Mouse (Mus musculus) small intestine, adult 2 months (tissue): ENCODE data around the gene Gpr153. TPM values are rescaled to one million over a fixed set of nuclear protein-coding genes. Genes with fewer than 3 reads are reported as not detected.

Experiments used
- H3K27ac ChIP-seq: fragments of 200-500 bp; 2 replicates; pipeline ENCODE4 v1.5.1; 2012; ENCODE audit warnings: low read depth, low read length, control low read depth, inconsistent platforms; ENCODE audit not compliant: insufficient read depth
- H3K27me3 ChIP-seq: fragments of 200-500 bp; 2 replicates; pipeline ENCODE4 v1.6.1; 2012; ENCODE audit warnings: mild to moderate bottlenecking, moderate library complexity, low read length, inconsistent platforms; ENCODE audit not compliant: control insufficient read depth, insufficient read depth
- H3K36me3 ChIP-seq: fragments of 200-500 bp; 2 replicates; pipeline ENCODE4 v1.6.1; 2012; ENCODE audit warnings: mild to moderate bottlenecking, low read length, control low read depth, inconsistent platforms; ENCODE audit not compliant: control insufficient read depth, insufficient read depth
- H3K4me1 ChIP-seq: fragments of 200-500 bp; 2 replicates; pipeline ENCODE4 v1.6.1; 2012; ENCODE audit warnings: low read length, inconsistent platforms, mixed read lengths; ENCODE audit not compliant: control insufficient read depth, insufficient read depth, insufficient read length
- H3K4me3 ChIP-seq: fragments of 200-500 bp; 2 replicates; pipeline ENCODE4 v1.5.1; 2012; ENCODE audit warnings: low read depth, mild to moderate bottlenecking, control low read depth, inconsistent platforms, low read length, moderate library complexity
- CTCF ChIP-seq: fragments of 200-500 bp; IDR thresholded peaks from 2 replicates; pipeline ENCODE4 v1.5.1; 2012; ENCODE audit warnings: low read depth, mild to moderate bottlenecking, control low read depth, inconsistent platforms, low read length, moderate library complexity, mixed read lengths; ENCODE audit not compliant: insufficient replicate concordance, insufficient read length; ENCODE audit errors: extremely low read depth
- POLR2A ChIP-seq: fragments of 200-500 bp; IDR thresholded peaks from 2 replicates; pipeline ENCODE4 v1.6.1; 2012; ENCODE audit warnings: low read depth, mild to moderate bottlenecking, control low read depth, inconsistent platforms, low read length, moderate library complexity
- WGBS: fragments of 180-500 bp; shearing (Covaris S2); methylation state at CpG from one replicate; pipeline ENCODE4 v1.1.7; 2018; 5-methylcytosine and 5-hydroxymethylcytosine counted together
- polyA plus RNA-seq: library from polyadenylated mRNA; depleted of rRNA; stranded (reverse); fragments of >200 nt; gene quantifications from 2 replicates; pipeline ENCODE4 v1.2.3, GENCODE M21; 2012

Gene Gpr153
- polyA plus RNA-seq, 1 experiment: 9.4 TPM

DNA sequence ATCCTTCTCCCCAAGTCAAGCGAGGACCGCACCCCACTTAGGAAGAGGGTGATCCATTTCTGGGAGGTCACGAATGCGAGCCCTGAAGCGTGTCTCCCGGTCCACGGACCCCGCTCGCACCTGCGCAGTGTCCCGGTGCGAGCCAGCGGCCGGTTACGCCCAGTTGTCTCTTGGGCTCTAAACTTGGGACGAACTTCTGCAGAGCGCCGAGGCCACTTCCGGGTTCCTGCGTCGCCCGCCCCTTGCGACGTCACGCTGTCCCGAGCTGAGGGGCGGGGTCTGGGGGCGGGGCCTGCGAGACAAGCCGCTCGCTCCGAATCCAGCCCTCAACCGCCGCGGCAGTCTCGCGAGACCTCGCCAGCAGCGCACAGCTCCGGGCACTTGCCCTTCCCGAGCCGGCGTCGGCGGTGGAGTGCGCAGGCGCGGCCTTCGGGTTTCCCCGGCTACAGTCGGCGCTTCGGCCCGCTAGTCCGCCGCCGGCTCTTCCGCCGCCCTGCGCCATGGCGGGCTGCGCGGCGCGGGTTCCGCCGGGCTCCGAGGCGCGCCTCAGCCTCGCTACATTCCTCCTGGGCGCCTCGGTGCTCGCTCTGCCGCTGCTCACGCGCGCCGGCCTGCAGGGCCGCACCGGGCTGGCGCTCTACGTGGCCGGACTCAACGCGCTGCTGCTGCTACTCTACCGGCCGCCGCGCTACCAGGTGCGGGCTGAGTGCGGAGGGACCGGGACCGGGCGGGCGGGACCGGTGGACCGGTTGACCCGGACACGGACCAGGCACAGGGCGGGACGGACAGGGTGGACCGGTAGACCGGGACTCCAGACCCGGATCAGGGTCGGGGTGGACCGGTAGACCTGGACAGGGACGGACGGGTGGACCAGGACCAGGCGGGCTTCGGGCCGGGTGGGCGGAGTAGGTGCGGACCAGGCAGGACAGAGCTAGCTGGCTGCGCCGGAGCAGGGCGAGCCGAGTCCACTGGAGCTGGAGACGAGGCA is 23.1 kb downstream of the Gpr153 start, which contains the start of gene Icmt:
TSS of gene Icmt (plus strand) at position 354 of the 988 bp plus-strand sequence.
- TF ChIP-seq CTCF: no peak
- TF ChIP-seq POLR2A: peak; percentile 66; the same call in 1 of the 2 replicates
- Histone ChIP-seq H3K36me3 (peaks cover 10% of the 10 kb centered on the region; the same call in 1 of the 2 replicates), H3K27ac (peak within 1 kb of the TSS; percentile 81), H3K4me3 (peak within 1 kb of the TSS; percentile 85), H3K27me3 (peaks cover 11% of the 10 kb centered on the region; the same call in 1 of the 2 replicates), H3K4me1 (peaks cover 13% of the 10 kb centered on the region; the same call in 1 of the 2 replicates)
- WGBS: under 1% methylated on average over 119 of the region's 119 CpGs

DNA sequence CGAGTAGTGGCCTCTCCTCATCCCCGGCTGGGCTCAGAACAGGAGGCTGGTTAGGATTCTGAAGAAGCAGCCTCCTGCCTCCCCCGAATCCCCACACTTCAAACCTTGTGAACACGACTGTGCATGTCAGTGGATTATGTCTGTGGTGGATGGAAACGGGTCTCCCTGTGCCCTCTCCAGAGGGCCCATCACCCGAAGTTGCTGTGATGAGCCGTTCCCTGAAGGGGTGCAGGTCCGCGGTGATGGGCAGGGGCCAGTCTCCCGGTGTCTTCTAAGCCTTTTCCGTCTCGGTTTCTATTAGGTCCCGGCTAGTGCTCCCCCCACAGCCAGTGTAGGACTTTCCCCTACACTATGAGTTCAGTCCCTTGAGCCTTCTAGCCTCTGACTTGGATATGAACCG is 24.8 kb downstream of the Gpr153 start:
- no peak overlapping the region for H3K27ac ChIP-seq
- no peaks in the 10 kb centered on the region for H3K27me3 ChIP-seq
- H3K4me3 ChIP-seq: peak overlapping the region; percentile 8
- H3K36me3 ChIP-seq: peaks cover 24% of the 10 kb centered on the region
- peaks cover 13% of the 10 kb centered on the region; the same call in 1 of the 2 replicates for H3K4me1 ChIP-seq
- TF ChIP-seq CTCF: no peak
- no peak for TF ChIP-seq POLR2A
- 88% methylated on average over 14 of the region's 14 CpGs for WGBS

DNA sequence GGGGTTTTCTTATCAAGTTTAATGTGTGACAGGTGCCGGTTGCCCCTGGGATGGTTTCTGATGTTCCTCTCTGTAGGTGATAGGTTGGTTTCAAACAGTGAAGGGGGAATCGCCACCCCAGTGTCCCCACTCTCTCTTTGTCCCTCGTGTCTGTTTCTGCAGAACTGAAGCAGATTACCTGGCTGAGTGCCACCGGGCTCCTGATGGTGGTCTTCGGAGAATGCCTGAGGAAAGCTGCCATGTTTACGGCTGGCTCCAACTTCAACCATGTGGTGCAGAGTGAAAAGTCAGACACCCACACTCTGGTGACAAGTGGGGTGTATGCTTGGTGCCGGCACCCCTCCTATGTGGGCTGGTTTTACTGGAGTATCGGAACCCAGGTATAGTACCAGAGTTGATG is 26.3 kb downstream of the Gpr153 start:
- peaks cover 32% of the 10 kb centered on the region for H3K36me3 ChIP-seq
- TF ChIP-seq CTCF (no peak), POLR2A (no peak)
- H3K27ac ChIP-seq: no peak overlapping the region
- no peaks in the 10 kb centered on the region for H3K27me3 ChIP-seq
- peaks cover 13% of the 10 kb centered on the region; the same call in 1 of the 2 replicates for H3K4me1 ChIP-seq
- 95% methylated on average over 8 of the region's 8 CpGs for WGBS
- no peak overlapping the region for H3K4me3 ChIP-seq

DNA sequence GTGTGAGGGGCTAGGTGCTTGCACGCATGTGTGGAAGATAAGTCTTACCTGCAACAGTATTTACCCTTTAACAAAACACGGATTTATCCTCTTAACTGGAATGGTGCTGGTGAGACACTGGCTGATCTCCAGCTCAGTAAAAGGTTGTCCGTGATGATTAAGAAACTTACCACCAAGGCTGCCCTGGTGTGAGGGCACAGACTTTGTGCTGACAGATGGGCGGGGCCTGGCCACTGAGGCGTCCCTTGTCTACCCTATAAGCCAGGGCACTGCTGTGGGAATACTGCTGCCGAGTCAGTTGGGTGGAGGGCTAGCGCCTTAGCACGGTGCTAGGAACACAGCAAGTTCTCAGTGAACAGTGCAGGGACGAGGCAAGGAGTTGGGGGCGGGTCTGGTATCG is 28.0 kb downstream of the Gpr153 start:
- Histone ChIP-seq H3K36me3 (peaks cover 32% of the 10 kb centered on the region), H3K27me3 (no peaks in the 10 kb centered on the region), H3K4me1 (peaks cover 7% of the 10 kb centered on the region; the same call in 1 of the 2 replicates), H3K4me3 (no peak overlapping the region), H3K27ac (no peak overlapping the region)
- TF ChIP-seq CTCF: no peak
- TF ChIP-seq POLR2A: no peak
- 80% methylated on average over 11 of the region's 11 CpGs for WGBS

DNA sequence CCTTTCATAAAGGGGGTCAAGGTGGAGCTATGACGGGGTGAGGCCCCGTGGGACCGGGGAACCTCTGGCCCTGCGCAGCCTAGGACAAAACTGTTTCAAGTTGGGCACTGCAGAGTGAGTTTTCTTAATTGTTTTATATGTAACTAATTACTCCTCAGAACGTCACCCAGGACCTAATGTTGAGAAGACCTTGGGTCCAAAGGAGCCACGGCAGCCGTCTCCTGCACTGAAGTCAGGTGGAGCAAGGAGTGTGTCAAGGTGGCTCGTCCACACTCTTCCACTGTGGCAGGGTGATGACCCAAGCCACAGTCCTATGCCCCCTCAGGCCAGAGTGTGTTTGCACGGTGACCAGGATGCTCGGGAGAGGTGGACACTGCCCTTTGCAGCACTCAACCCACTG is 29.1 kb downstream of the Gpr153 start:
- TF ChIP-seq POLR2A (no peak), CTCF (no peak)
- Histone ChIP-seq H3K27ac (no peak overlapping the region), H3K4me3 (no peak overlapping the region), H3K4me1 (peaks cover 4% of the 10 kb centered on the region; the same call in 1 of the 2 replicates), H3K36me3 (peaks cover 32% of the 10 kb centered on the region), H3K27me3 (no peaks in the 10 kb centered on the region)
- WGBS: 87% methylated on average over 10 of the region's 10 CpGs

DNA sequence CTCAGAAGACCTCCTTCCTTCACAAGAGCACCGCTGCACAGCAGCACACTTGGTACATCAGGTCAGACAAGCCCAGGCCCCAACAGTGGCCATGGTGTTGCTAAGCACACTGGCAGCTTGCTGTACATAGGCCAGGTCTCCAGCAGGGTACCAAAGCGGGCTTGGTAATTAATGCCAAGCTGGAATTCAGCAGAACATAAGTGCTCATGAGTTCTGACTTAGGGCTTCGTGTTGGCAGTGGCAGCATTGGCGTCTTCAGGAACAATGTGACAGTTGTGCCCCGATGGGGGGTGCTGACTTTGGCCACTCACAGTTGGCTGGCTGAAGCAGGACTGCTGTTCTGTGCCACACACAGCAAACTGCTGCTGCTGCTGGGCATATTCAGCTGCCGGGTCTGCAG is 30.7 kb downstream of the Gpr153 start:
- Histone ChIP-seq H3K27me3 (no peaks in the 10 kb centered on the region), H3K27ac (no peak overlapping the region), H3K4me3 (no peak overlapping the region), H3K36me3 (peaks cover 34% of the 10 kb centered on the region), H3K4me1 (no peaks in the 10 kb centered on the region)
- no peak for TF ChIP-seq CTCF
- no peak for TF ChIP-seq POLR2A
- 94% methylated on average over 6 of the region's 6 CpGs for WGBS

DNA sequence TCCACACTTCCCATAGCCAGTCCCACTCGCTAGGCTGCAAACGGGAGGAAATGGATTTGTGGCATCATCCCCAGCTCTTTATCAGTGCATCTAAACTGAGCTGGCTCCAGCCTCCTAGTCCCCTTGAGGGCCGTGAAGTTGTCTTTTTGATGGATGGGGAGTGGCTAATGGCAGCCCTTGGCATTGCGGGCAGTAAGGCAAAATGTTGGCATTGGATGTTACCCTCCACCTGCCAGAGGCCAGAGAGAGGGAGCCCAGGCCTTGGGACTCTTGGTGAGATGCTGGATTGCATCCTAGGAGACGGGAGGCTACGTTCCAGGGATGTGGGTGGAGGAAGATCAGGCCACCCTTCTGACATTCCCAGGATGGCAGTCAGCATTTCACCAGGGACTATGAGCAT is 32.0 kb downstream of the Gpr153 start:
- no peak for TF ChIP-seq POLR2A
- TF ChIP-seq CTCF: no peak

More for the DNA sequence above, 32.0 kb downstream of the Gpr153 start:
- Histone ChIP-seq H3K4me3 (no peak overlapping the region), H3K27ac (no peak overlapping the region), H3K4me1 (no peaks in the 10 kb centered on the region), H3K27me3 (no peaks in the 10 kb centered on the region), H3K36me3 (peaks cover 27% of the 10 kb centered on the region)
- 82% methylated on average over 6 of the region's 6 CpGs for WGBS
